Mouse (Mus musculus) intestine, embryonic 15.5 days (tissue): ENCODE measurements at regions not wholly inside any gene's neighbourhood (a gene's known extent, or its start where the extent isn't known, plus 50 kb on each side); places are given as distances from the start of the nearest gene placed in this dataset.

Experiments used
- ATAC-seq: fragments of 200-750 bp; cut with Nextera tagmentation; 2 replicates; pipeline ENCODE4 v1.8.0; 2017; ENCODE audit warnings: moderate TSS enrichment, moderate library complexity
- H3K27ac ChIP-seq: fragments of 300-500 bp; sonication (generic); 2 replicates; pipeline ENCODE4 v1.5.1; 2015; ENCODE audit warnings: mild to moderate bottlenecking, inconsistent platforms
- H3K27me3 ChIP-seq: fragments of 300-500 bp; sonication (generic); replicated peaks from 2 replicates; pipeline ENCODE4 v1.6.1; 2015; ENCODE audit warnings: inconsistent platforms
- H3K36me3 ChIP-seq: fragments of 300-500 bp; sonication (generic); 2 replicates; pipeline ENCODE4 v1.6.1; 2015; ENCODE audit warnings: inconsistent platforms
- H3K4me1 ChIP-seq: fragments of 300-500 bp; sonication (generic); replicated peaks from 2 replicates; pipeline ENCODE4 v1.6.1; 2015; ENCODE audit warnings: inconsistent platforms
- H3K4me2 ChIP-seq: fragments of 300-500 bp; sonication (generic); replicated peaks from 2 replicates; pipeline ENCODE4 v1.6.1; 2015; ENCODE audit warnings: mild to moderate bottlenecking, inconsistent platforms
- H3K4me3 ChIP-seq: fragments of 300-500 bp; sonication (generic); replicated peaks from 2 replicates; pipeline ENCODE4 v1.5.1; 2015; ENCODE audit warnings: inconsistent platforms
- H3K9ac ChIP-seq: fragments of 300-500 bp; sonication (generic); 2 replicates; pipeline ENCODE4 v1.6.1; 2015; ENCODE audit warnings: inconsistent platforms
- H3K9me3 ChIP-seq: fragments of 300-500 bp; sonication (generic); 2 replicates; pipeline ENCODE4 v1.6.1; 2016; ENCODE audit warnings: inconsistent platforms
- WGBS: fragments of 180-500 bp; shearing (Covaris S2); methylation state at CpG from one replicate; pipeline ENCODE4 v1.1.7; 2015; 5-methylcytosine and 5-hydroxymethylcytosine counted together

DNA sequence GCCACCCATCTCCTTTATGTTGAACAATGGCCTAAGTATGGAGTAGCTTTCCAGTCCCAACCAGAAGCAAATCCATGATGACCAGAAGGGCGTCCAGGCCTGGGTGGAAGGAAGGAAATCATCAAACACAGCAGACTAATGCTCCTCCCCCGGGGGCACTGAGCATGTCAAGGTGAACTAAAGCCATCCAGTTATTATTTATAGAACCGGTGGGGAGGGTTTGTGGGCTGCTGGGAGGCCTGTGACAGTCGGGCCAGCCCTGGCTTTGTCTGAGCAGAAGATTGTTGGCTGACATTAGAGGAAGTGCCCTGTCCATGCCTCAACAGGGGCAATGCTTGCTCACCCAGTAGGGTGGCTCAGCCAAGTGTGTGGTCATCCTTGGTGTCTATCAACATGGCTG lies 74.5 kb upstream of the Itga6 start:
- no peaks in the 10 kb centered on the region for H3K4me1 ChIP-seq
- H3K27ac ChIP-seq = no peak overlapping the region
- ATAC-seq = no peak
- no peaks in the 10 kb centered on the region for H3K36me3 ChIP-seq
- no peaks in the 10 kb centered on the region for H3K9me3 ChIP-seq
- H3K9ac ChIP-seq = no peak overlapping the region
- no peak overlapping the region for H3K4me3 ChIP-seq
- H3K27me3 ChIP-seq = no peaks in the 10 kb centered on the region
- WGBS = 75% methylated on average over 4 of the region's 4 CpGs
- H3K4me2 ChIP-seq = no peak overlapping the region

- no peak overlapping the region for H3K27ac ChIP-seq
- no peak overlapping the region for H3K4me2 ChIP-seq
- whole genome bisulfite sequencing = 57% methylated on average over 18 of the region's 18 CpGs
- H3K9me3 ChIP-seq = no peaks in the 10 kb centered on the region
- H3K4me1 ChIP-seq = no peaks in the 10 kb centered on the region
- H3K27me3 ChIP-seq = no peaks in the 10 kb centered on the region
- no peaks in the 10 kb centered on the region for H3K36me3 ChIP-seq
- H3K9ac ChIP-seq = no peak overlapping the region
- peak; percentile 67; the same call in 1 of the 2 replicates for ATAC-seq
- H3K4me3 ChIP-seq = no peak overlapping the region
Measured at GRCm38 (mm10) chr2:71673087-71673920, 72.1 kb upstream of the Itga6 start.

DNA sequence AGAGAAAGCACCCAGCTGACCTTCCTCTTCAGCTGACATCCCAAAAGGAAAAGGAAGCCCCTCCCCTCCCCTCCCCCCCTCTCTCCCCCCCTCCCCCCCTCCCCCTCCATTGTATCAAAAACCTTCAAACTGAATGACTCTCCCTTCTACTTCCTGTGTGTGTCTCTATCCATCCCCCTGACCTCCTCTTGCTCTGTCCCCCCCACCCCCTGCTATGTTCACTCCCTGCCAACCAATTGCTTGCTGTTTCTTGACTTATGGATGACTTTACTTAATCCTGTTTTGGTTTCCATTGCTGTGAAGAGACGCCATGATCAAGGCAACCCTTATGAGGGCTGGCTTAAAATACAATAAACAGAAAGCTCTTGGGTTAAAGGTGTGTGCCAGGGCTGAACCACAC lies 64.7 kb upstream of the Itga6 start:
- 35% methylated on average over 1 of the region's 1 CpGs for WGBS
- no peak overlapping the region for H3K4me2 ChIP-seq
- no peak overlapping the region for H3K4me3 ChIP-seq
- H3K27ac ChIP-seq = no peak overlapping the region
- H3K9me3 ChIP-seq = no peaks in the 10 kb centered on the region
- H3K4me1 ChIP-seq = no peaks in the 10 kb centered on the region; the same call in 1 of the 2 replicates
- H3K36me3 ChIP-seq = no peaks in the 10 kb centered on the region
- no peak overlapping the region for H3K9ac ChIP-seq
- H3K27me3 ChIP-seq = no peaks in the 10 kb centered on the region
- no peak for ATAC-seq

GRCm38 (mm10) chr2:71681148-71681547 lies 64.3 kb upstream of the Itga6 start:
- no peak for ATAC-seq
- Histone ChIP-seq H3K9me3 (no peaks in the 10 kb centered on the region), H3K4me1 (no peaks in the 10 kb centered on the region; the same call in 1 of the 2 replicates), H3K4me3 (no peak overlapping the region), H3K9ac (no peak overlapping the region), H3K27ac (no peak overlapping the region), H3K27me3 (no peaks in the 10 kb centered on the region), H3K4me2 (no peak overlapping the region), H3K36me3 (no peaks in the 10 kb centered on the region)
- 67% methylated on average over 4 of the region's 4 CpGs for WGBS

DNA sequence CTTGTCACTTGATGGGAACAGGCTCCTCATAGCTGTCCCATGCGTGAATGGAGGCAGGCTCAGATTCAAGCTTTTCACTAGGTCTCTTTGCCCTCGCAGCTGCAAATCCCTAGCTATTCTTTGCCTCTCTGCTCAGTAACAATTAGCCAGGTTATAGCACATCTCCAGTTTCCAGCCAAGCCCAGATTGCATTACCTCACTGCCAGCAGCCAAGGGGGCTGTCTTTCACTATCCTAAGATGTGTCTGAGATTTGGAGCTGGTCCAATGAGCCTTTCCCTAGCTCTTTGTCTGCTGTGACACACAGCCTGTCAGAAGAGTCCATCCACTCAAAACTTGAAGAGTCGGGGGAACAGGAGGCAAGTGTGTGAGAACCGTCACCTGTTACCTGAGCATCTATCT lies 62.0 kb upstream of the Itga6 start:
- H3K4me3 ChIP-seq = no peak overlapping the region
- no peaks in the 10 kb centered on the region for H3K9me3 ChIP-seq
- no peak for ATAC-seq
- no peaks in the 10 kb centered on the region; the same call in 1 of the 2 replicates for H3K4me1 ChIP-seq
- no peaks in the 10 kb centered on the region for H3K36me3 ChIP-seq
- no peak overlapping the region for H3K9ac ChIP-seq
- no peak overlapping the region for H3K4me2 ChIP-seq
- 81% methylated on average over 4 of the region's 4 CpGs for WGBS
- H3K27me3 ChIP-seq = no peaks in the 10 kb centered on the region
- no peak overlapping the region for H3K27ac ChIP-seq

DNA sequence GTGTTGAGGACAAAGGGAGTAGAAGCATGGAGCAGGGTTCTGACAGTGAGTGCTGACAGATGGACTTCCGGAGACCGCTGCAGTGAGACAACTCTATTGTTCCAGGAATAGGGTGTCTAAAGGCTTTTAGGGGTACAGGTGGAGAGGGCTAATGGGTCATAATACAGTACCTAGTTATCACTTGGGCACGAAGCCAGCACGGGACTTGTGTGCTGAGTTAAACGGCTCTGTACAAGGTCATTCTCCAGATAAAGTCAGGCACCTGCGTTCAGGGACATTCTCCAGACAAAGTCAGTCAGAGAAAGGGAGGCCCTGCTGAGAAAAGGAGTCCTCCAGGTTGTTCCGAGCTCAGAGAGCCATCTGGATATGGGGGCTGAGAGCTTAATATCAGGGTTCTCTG lies 60.2 kb upstream of the Itga6 start:
- Histone ChIP-seq H3K27me3 (no peaks in the 10 kb centered on the region), H3K9ac (no peak overlapping the region), H3K9me3 (no peaks in the 10 kb centered on the region), H3K4me2 (no peak overlapping the region), H3K36me3 (no peaks in the 10 kb centered on the region), H3K4me3 (no peak overlapping the region), H3K4me1 (no peaks in the 10 kb centered on the region; the same call in 1 of the 2 replicates), H3K27ac (no peak overlapping the region)
- WGBS = 62% methylated on average over 7 of the region's 7 CpGs
- ATAC-seq = peak; percentile 85

DNA sequence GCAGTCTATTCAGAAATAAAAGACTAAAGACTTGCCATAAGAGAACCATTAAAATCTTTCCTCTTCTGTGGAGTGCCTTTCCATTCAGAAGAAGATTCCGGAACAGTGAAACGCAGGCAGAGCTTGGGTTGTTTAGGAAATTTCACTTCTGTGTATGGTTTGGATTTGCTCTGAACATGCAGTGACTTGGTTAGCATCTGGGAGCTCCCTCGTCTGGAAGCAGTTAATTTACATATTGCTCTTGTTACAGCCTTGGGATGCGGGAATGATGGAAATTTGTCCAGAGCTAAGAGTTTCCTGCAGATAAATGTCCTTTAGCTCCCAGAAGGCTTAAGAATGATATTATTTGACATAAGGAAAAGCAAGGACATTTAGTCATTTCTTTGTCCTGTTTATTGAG lies 56.4 kb upstream of the Itga6 start:
- Histone ChIP-seq H3K27me3 (no peaks in the 10 kb centered on the region), H3K36me3 (no peaks in the 10 kb centered on the region), H3K4me3 (no peak overlapping the region), H3K4me2 (no peak overlapping the region), H3K9me3 (no peaks in the 10 kb centered on the region), H3K27ac (no peak overlapping the region), H3K4me1 (no peaks in the 10 kb centered on the region; the same call in 1 of the 2 replicates), H3K9ac (no peak overlapping the region)
- WGBS = 77% methylated on average over 4 of the region's 4 CpGs
- no peak for ATAC-seq

DNA sequence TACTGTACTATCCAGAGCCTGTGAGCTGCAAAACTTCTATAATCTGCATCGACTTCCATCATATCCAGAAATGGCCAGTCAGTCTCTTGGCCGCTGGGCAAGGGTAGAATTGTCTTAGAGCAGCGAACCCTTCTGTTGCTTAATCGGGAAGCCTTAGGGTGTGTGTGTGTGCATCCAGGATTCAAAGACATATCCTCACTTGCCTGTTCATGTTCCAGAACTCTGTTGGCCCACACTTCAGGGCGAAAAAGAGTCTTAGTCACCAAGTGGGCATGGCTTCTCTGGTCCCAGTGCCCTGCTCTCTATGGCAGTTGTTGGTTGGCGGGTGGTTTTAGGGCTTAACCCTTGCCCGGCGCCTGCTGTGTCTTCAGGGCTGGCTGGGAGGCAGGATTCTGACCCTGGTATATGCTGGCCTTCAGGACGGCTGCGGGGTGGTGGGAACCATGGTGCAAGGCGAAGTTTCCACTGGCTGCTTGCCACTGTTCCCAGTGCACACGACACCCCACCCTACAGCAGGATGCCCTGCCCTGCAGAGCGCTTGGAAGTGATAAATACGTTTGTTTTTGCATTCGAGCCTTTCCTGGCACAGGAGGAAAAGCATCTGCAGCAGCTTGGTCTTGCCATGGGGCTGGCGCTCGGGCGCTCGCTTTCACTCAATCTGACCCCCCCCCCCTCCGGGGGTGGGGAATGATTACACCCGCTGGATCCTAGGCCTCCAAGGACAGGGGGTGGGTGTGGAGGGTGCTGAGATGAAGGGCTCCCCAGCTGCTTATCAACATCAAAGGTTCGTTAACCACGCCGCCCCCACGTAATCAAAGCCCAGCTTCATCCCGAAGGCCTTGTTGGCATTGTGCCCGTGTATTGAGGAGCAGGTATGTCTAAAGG lies 54.9 kb upstream of the Itga6 start:
- no peaks in the 10 kb centered on the region for H3K27me3 ChIP-seq
- no peaks in the 10 kb centered on the region for H3K9me3 ChIP-seq
- H3K4me2 ChIP-seq = peak overlapping the region; percentile 43
- no peaks in the 10 kb centered on the region; the same call in 1 of the 2 replicates for H3K4me1 ChIP-seq
- H3K9ac ChIP-seq = no peak overlapping the region
- 0 out of 2 replicates have a peak overlapping the region, but pooled peaks have one; percentile 1 for H3K4me3 ChIP-seq
- peak overlapping the region; percentile 54; the same call in 1 of the 2 replicates for H3K27ac ChIP-seq
- H3K36me3 ChIP-seq = no peaks in the 10 kb centered on the region
- WGBS = 46% methylated on average over 27 of the region's 27 CpGs
- peak; percentile 92 for ATAC-seq

- ATAC-seq = no peak
- H3K9me3 ChIP-seq = no peaks in the 10 kb centered on the region
- H3K9ac ChIP-seq = no peak overlapping the region
- H3K36me3 ChIP-seq = no peaks in the 10 kb centered on the region
- H3K4me1 ChIP-seq = peaks cover 3% of the 10 kb centered on the region
- H3K27ac ChIP-seq = no peak overlapping the region
- WGBS = 74% methylated on average over 6 of the region's 6 CpGs
- no peaks in the 10 kb centered on the region for H3K27me3 ChIP-seq
- no peak overlapping the region for H3K4me3 ChIP-seq
- H3K4me2 ChIP-seq = no peak overlapping the region
Measured at GRCm38 (mm10) chr2:71694758-71695310, 50.6 kb upstream of the Itga6 start.
